Mouse (Mus musculus) liver, adult 2 months (tissue): Measurements from ENCODE around the gene Hdac4.

Source experiments
- CTCF ChIP-seq: fragments of 200-500 bp; IDR thresholded peaks from 2 replicates; pipeline ENCODE4 v1.5.1; 2011; ENCODE audit warnings: low read depth, low read length, control low read depth
- POLR2A ChIP-seq: fragments of 200-500 bp; IDR thresholded peaks from 2 replicates; pipeline ENCODE4 v1.6.1; 2011; ENCODE audit warnings: low read length, control low read depth; ENCODE audit not compliant: insufficient read depth; ENCODE audit errors: extremely low read depth

DNA sequence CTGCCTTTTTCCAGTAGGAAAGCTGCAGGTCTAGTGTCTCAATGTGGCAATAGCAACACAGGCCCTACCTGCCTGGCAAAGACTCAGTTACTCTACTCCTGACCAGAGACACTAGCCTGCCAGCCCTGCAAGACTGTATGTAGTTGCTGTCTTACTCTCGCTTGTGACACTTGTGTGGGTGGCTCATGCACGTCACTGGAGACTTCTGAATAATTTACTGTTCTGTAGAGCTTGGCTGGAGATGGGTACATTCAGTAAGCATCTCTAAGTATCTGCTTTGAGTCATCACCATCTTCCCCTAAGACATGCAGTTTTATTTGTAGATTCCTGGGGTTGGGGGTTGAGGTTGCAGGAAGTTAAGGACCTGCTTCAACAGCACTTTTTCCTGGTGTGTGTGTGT, 252.9 kb downstream of the Hdac4 start:
- TF ChIP-seq CTCF: no peak
- TF ChIP-seq POLR2A: no peak
